Mouse (Mus musculus) liver, adult 2 months (tissue): ENCODE measurements at regions not wholly inside any gene's neighbourhood (a gene's known extent, or its start where the extent isn't known, plus 50 kb on each side); places are given as distances from the start of the nearest gene placed in this dataset.

Source experiments
- CTCF ChIP-seq: fragments of 200-500 bp; IDR thresholded peaks from 2 replicates; pipeline ENCODE4 v1.5.1; 2011; ENCODE audit warnings: low read depth, low read length, control low read depth
- POLR2A ChIP-seq: fragments of 200-500 bp; IDR thresholded peaks from 2 replicates; pipeline ENCODE4 v1.6.1; 2011; ENCODE audit warnings: low read length, control low read depth; ENCODE audit not compliant: insufficient read depth; ENCODE audit errors: extremely low read depth

DNA sequence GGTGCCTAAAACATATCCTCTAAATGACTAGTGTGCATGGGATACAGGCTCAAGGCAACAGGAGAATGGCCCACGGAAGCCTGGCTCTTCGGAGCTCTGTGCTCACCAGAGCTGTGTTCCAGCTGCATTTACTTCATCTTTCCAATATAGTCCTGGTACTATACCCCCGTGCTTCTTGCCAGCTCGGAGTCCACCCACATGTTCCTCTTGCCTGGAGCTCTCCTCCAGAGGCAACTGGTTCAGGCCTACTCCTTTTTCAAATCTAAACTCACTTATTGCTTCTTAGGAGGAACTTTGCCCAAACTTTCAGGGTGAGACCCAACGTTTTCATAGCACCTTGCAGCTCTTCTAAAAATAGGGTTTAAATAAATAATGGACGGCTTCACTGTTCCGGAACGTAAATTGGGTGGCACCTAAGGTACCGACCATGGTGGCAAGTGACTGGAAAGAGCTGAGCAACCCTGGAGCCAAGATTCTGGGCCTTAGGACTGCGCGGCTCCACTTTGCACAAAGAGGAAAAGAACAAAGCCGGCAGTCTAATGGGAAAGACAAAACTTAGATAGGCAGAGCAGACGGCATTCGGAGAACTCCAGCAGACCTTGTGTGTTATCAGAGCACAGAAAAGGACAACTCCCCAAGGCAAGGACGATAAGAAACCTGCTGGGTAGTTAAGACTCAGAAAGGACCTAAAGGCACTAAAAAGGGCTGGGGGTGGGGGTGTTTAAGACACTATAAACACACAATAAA, 86.6 kb upstream of the Hmcn1 start:
- TF ChIP-seq CTCF (no peak), POLR2A (no peak)
